ENCODE assay signal across 9 mouse cellular contexts in the genomic region with DNA sequence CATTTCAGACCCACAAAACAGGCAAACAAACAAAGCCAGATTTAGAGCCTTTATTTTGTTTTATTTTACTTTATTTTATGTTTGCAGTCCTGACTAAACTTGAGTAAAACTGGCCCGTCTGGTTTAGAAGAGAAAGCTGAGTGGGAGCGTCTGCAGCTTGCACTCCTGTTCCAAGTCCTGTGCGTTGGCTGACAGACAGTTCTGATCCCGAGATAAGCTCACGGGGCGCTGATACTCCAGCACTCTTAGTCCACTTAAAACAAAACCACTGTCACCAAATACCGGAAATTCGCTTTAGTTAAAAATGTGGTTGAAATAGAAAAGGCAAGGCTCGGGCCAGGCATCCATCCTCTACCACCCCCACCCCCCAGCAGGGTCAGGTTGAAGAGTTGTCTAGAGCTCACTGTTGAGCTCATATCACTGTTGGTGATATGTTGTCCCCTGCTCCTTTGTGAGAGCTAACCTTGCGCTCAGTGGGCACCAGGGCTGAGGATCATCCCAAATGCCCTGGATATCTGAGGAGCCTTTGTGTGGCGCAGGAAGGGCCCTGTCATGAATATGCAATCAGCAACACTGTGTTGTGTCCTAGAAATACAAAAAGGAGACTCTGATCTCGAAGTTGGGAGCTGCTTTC.
A peak's percentile ranks its signal among the peaks of the same experiment; 100 is the strongest.
DNase-seq lines count a peak whose midpoint lies in the region; ATAC-seq lines count a peak whose summit lies in the region.
"Had no signal": no experiment of that assay in that cellular context is flagged by ENCODE, and none has a peak within 500 bp of the region (broad histone marks: within the 10 kb centered on the region; RNA-seq: fewer than 3 reads in every experiment).

No protein-coding gene starts in this region.

- DNase-seq in embryo, embryonic 10 days (ENCODE audit: low spot score) = peak; percentile 44
- no peak for DNase-seq in embryo, embryonic 9.5 days (ENCODE audit: extremely low spot score)
- DNase-seq in layer of hippocampus, adult 9-11 months = peak; percentile 45
- DNase-seq in layer of hippocampus, postnatal 10 days (ENCODE audit: low spot score in 2 of 2) = no peak
- DNase-seq in embryo, embryonic 11 days = peak; percentile 33
- DNase-seq in gastrocnemius, postnatal 14 days = no peak
- no peak for DNase-seq in spleen, postnatal 10 days (ENCODE audit: low spot score in 2 of 2)
- DNase-seq: cerebellum, adult 8-10 months had no signal

- intact Hi-C loops in gastrocnemius, postnatal 14 days (cut with DNase I; ENCODE audit: low total_unique reads) = no loop called here

- peak; percentile 71 for ATAC-seq in megakaryocyte-erythroid progenitor cell, adult 5-6 weeks (replicated peaks; ENCODE audit: low FRiP score, low TSS enrichment, poor library complexity, severe bottlenecking)

Comparison
In these comparisons a context has a peak if more than half of its experiments do, and no peak if none do; other contexts are left out.
1. DNase-seq: peak in embryo, embryonic 10 days (single experiment), layer of hippocampus, adult 9-11 months (single experiment) and embryo, embryonic 11 days (single experiment); none in embryo, embryonic 9.5 days (single experiment), layer of hippocampus, postnatal 10 days (0 of 2), gastrocnemius, postnatal 14 days (single experiment) and spleen, postnatal 10 days (0 of 2).